Mouse (Mus musculus): ENCODE measurements around the gene Scp2. TPM values are rescaled to one million over a fixed set of nuclear protein-coding genes. Genes with fewer than 3 reads are reported as not detected.
"Not testable (repeated sequence)": the region's sequence is repeated elsewhere in the genome, so short reads cannot be mapped to it uniquely, and the experiment has no call there.

Scp2 gene
- total RNA-seq, 2 experiments from 2014 or later = 84.0 to 115 TPM

DNA sequence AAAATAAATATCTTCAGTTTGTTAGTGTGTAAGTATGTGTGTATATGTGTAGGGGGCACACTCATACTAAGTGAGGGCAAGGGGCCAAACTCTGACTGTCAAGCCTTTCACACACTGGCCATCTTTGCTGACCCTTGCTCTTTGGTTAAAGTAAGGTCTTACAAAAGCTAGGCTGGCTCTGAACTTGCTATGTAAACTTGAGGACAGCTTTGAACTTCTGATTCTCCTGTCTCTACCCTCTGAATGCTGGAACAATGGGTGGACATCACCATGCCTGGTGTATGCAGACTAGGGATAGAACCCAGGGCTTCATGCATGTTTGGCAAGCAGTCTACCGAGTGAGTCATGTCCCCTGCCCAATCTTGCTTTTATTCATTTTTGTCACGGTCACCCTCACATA lies 28.3 kb downstream of the Scp2 start:
- DNase-seq (ENCODE audit: low spot score in 2 of 2) = no peak
- intact Hi-C loops (cut with DNase I) = loop anchor here (10.0 kb wide), 1 partner anchor 188 kb away; the partner anchor contains the start of gene Zyg11b

DNA sequence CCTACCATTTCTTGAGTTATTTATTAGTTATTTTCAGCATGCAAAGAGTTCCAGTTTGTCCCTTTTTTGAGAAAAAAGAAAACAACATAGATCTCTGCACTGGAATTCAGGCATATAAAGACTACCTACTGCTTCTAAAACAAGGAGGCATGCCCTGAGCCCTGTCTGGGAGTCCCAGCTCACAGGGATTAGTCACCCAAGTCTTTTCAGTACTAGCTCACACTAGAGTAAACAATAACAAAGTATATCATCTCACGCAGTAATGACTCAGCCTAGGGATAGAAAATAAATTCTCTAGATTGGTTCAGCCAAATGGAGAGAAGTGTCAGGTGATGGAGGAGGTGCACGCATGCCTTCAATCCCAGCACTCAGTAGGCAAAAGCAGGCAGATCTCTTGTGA lies 34.1 kb downstream of the Scp2 start:
- DNase-seq (ENCODE audit: low spot score in 2 of 2) = no peak
- intact Hi-C loops (cut with DNase I) = loop anchor here (10.0 kb wide), 1 partner anchor 194 kb away; the partner anchor contains the start of gene Zyg11b

DNA sequence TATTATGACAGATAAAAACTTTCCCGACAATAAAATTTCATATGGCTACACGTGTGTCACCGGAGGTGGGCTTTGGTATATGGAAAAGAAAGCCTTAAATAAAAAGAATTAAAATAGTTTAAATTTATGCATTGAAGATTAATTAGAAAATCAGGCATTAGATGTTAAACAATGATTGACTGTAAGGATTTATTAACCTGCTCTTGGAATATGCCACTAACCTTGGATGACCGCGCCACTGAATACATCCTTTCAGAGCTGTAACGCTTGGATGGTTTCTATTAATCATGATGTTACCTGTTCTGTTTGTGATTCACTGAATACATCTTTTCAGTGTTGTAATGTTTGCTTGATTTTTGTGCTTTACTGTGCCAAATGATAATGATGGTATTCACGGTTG lies 35.1 kb downstream of the Scp2 start:
- no peak for DNase-seq (ENCODE audit: low spot score in 2 of 2)
- intact Hi-C loops (cut with DNase I) = loop anchor here (10.0 kb wide), 1 partner anchor 195 kb away; the partner anchor contains the start of gene Zyg11b

DNA sequence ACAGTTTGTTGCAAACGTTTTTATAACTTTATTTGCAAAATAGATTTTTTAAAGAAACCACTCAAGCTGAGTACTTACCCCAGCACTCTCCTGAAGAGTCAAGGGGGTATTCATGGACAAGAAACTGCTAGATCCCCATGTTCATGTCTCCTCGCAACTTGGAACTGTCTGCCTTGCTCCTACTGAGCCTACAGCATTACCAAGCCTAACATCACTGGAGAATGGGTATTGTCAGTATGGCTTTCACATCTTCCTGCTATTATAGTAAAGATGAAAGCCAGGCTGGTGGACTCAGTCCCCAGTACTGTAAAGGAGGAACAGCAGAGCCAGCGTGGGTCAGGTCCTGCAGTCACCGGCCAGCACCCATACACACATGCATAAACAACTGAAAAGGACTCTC lies 48.5 kb downstream of the Scp2 start, which contains the start of gene Podn:
TSS of gene Podn (minus strand) at position 101 of the 400 bp plus-strand sequence.
- no peak for DNase-seq (ENCODE audit: low spot score in 2 of 2)
- intact Hi-C loops (cut with DNase I) = no loop called here

DNA sequence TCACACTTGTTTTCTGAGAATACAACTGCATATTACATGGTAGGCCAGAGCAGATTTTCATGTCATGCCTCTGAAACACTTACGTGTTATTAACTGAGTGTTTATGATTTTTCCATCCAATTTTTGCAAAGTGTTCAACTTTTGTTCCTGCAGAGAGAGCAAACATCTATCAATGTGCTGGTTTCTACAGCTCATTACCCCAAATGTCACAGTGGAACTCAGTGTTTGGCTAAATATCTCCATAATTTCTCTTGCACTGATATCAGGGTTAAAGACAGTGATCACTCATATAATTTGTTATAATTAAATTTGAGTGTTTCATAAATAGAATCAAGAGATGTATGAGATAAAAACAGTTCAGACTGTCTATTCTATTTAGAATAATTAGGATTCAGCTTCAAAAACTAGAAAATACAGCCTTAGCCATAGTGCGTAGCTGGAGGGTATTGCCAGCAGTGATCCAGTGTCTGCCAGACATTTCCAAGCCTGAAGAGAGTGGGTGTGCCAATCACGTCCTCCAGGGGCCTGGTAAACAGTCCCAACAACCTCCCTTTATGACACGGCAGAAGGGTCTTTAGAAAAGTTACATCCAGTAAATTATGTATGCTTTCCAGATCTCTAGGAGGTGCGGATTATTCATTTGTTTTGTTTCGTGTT lies 51.9 kb downstream of the Scp2 start:
- intact Hi-C loops (cut with DNase I) = no loop called here
- no peak for DNase-seq (ENCODE audit: low spot score in 2 of 2)

DNA sequence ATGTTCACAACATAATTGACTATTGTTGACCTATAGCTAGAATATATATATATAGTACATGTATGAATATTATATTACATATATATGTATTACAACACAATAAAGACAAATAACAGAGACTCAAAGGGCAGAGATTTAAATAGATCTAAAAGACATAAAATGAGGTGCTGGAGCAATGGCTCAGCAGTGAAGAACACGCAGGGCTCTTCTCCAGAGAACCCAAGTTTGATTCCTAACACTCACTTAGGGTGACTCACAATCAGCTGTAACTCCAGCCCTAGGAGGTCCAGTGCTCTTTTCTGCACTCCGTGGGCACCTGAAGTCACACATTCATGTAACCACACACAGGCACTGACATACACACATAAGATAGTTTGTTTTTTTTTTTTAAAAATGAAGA lies 60.8 kb downstream of the Scp2 start:
- intact Hi-C loops (cut with DNase I) = no loop called here

DNA sequence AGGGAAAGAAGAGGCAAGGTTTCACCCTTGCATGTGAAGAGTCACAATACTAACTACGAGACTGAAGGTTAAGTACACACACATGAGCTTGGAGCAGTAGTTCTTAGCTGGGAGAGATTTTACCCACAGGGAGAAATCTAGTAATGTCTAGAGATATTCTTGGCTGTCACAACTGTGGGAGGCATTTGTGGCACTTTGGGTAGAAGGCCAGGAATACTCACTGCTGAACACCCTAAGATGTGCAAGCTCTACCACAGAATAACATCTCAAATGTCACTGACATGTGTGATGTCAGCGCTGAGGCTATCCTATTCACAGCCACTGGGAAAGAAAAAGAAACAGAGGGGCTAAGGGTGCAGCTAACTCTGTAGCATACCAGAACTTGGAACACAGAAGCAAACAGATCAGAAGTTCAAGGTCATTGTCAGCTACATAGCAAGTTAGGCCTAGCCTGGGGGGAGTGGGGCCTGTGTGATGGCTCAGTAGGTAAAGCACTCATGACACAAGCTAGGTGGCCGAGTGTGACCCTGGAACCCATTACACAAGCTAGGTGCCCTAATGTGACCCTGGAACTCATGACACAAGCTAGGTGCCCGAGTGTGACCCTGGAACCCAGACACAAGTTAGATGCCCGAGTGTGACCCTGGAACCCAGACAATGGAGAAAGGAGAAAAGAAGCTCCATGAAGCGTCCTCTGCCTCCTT lies 61.6 kb downstream of the Scp2 start:
- intact Hi-C loops (cut with DNase I) = no loop called here

More for the DNA sequence above, 60.8 kb downstream of the Scp2 start:
- DNase-seq (ENCODE audit: low spot score in 2 of 2) = no peak

GRCm38 (mm10) chr4:108082401-108082806 lies 62.4 kb downstream of the Scp2 start:
- intact Hi-C loops (cut with DNase I) = no loop called here

More for the DNA sequence above, 61.6 kb downstream of the Scp2 start:
- DNase-seq (ENCODE audit: low spot score in 2 of 2) = no peak

GRCm38 (mm10) chr4:108080876-108081275 lies 63.9 kb downstream of the Scp2 start:
- intact Hi-C loops (cut with DNase I) = no loop called here
- no peak for DNase-seq (ENCODE audit: low spot score in 2 of 2)

More at GRCm38 (mm10) chr4:108082401-108082806, 62.4 kb downstream of the Scp2 start:
- DNase-seq (ENCODE audit: low spot score in 2 of 2) = no peak

GRCm38 (mm10) chr4:108079762-108080161 lies 65.0 kb downstream of the Scp2 start:
- intact Hi-C loops (cut with DNase I) = no loop called here

DNA sequence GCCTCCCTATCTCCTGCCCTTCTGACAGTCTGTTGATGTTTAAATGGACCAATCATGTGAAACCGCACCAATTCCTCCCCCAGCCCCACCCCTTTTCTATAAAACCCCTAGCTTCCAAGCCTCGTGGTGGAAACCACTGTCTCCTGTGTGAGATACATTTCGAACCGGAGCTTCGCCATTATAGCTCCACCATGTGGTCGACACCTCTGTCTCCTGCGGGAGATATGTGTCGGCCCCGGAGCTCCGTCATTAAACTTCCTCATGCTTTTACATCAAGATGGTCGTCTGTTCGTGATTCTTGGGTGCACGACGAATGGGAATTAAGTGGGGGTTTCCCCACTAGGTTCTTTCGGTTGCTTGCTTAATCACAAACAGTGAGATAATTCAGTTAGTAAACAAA lies 65.6 kb downstream of the Scp2 start:
- DNase-seq (ENCODE audit: low spot score in 2 of 2); intact Hi-C loops (cut with DNase I): not testable (repeated sequence)

More at GRCm38 (mm10) chr4:108079762-108080161, 65.0 kb downstream of the Scp2 start:
- DNase-seq (ENCODE audit: low spot score in 2 of 2) = no peak

DNA sequence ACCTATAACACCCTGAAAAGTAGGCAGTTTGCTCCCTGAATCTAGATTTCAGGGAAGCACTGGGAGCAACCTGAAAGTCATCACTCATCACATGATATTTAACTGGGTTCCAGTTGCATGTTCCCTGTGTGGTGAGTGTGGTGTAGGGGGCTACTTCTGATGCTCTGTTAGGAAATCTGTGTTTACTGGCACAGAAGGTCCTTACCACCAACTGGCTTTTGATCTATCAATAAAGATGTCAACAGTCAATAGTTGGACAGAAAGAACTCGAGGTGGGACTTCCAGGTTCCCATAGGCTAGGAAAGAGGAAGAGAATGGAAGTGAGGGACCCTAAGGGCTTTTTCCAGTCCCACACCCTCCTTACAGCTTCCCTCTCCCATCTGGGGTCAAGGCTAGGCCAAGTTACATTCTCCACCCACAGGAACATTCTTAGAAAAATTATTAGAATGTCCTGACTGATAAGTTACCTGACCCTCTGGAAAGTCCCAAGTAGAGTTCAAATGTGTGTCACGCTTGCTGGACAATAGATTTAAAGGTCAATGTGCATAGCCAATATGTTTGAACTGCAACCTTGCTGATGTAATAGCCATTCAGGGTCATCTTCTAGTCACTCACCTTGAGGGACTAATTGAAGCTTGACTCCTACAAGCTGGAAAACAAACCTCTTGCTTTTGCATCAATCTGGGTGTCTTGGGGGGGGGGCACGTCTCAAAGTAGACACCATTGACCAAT lies 67.4 kb downstream of the Scp2 start:
- no peak for DNase-seq (ENCODE audit: low spot score in 2 of 2)
- intact Hi-C loops (cut with DNase I) = no loop called here

DNA sequence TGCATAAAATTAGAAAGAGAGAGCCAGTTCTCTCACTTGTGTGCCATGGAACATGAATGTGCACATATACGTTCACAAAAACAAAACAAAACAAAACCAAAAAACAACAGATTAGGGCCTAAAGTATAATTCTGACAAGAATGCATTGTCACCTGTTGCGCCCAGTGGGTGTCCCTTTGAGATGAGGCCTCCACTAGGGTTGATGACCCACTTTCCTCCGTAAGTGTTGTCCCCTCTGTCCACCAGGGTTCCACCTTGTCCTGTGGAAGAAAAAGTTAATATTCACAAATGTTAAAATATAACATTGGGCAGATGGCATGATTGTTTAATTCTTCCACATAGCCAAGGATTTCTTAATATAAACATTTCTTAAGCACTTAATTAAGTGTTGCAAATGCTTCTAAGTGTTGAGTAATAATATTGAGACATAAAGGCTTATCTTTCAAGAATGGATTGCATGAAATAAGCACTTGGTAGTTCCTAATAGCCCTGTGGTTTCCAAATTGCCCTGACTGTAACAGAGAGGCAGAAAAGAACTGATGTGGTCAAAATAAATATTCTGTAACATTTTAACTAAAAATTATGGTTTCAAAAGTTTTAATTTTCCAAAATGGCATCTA lies 70.5 kb downstream of the Scp2 start:
- intact Hi-C loops (cut with DNase I) = loop anchor here (5.0 kb wide), 1 partner anchor 137 kb away; no protein-coding TSS in a partner anchor
- no peak for DNase-seq (ENCODE audit: low spot score in 2 of 2)

DNA sequence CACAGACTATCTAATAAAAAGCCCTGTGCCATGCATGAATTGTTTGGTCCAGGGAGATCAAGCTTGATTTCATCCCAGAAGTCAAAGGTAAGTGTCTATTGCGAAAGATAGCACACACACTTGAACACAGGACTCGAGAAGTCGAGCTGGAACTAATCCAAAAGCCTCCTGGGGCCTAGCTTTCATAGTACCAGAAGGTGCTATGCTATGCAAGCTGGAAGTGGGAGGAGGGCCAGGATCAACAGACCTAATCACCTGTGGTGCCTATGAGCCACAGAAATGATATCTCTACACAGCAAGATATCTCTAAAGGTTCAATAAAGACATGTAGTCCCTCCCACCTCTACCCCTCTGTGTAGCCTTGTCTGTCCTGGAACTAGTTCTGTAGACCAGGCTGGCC lies 72.7 kb downstream of the Scp2 start:
- intact Hi-C loops (cut with DNase I) = loop anchor here (5.0 kb wide), 1 partner anchor 135 kb away; no protein-coding TSS in a partner anchor
- DNase-seq (ENCODE audit: low spot score in 2 of 2) = no peak

DNA sequence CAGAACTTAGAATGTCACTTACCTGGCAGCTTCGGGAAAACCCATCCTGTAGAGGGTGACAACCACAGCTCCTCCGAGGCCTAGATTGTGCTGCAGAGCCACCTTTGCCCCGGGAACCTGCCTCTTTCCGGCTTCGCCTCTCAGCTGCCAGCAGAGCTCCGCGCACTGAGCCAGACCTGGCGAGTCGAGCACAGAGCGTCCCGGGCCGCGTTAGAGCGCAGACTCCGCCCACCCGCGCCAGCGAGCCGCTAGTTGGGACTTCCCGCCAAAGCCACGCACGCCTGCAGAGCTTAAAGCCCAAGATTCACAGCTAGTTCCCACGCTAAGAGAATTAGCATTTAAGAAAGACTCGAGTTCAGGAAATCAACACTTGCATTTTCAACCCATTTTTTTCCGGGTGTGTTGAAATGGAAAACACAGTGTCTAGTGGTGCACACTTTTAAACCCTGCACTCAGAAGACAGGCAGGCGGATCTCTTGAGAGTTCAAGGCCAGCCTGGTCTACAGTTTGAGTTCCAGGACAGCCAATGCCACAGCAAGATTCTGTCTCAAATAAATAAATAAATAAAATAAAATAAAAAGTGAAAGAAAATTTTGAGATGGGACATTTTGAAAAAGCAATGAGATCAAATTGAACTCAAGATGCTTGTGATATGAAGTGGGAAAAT lies 73.4 kb downstream of the Scp2 start:
- intact Hi-C loops (cut with DNase I) = loop anchor here (5.0 kb wide), 1 partner anchor 134 kb away; no protein-coding TSS in a partner anchor
- DNase-seq (ENCODE audit: low spot score in 2 of 2) = peak; percentile 92 to 94

DNA sequence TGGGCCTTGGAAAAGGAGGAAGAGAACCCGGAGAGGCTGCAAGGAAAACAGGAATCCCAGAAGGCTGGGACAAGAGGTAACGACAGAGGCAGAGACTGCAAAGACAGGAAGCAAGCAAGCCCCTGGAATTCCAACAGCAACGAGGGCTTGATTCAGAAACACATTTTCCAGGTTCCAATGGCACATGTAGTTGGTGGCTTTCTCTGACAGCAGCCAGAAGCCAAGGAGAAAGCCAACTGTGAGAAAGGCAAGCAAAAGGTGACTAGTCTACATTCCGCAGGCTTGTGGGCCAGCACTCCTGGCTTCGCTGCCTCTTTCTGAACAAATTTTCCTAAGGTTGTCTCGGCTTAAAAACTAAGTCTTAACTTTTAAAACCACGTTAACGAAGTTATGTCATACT lies 74.1 kb downstream of the Scp2 start:
- intact Hi-C loops (cut with DNase I) = loop anchor here (5.0 kb wide), 1 partner anchor 133 kb away; no protein-coding TSS in a partner anchor
- DNase-seq (ENCODE audit: low spot score in 2 of 2) = no peak

DNA sequence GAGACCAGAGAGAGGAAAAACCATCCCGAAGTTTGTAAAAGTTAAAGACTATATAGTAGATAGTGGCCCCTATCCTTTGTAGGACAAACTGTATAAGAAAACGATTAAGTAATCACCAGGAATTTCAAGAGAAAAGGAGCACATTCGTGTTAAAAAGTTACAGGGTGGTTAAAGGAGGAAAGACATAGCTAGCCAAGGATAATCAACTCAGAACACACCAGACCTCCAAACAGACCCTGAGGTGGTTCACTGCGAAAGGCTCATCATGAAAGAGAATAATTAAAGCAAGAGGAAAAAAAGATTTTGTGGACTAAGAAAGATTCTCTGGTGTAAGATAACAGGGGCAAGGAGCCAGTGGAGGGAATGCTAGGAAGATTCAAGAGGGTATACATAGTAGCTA lies 74.5 kb downstream of the Scp2 start:
- intact Hi-C loops (cut with DNase I) = loop anchor here (5.0 kb wide), 1 partner anchor 133 kb away; no protein-coding TSS in a partner anchor
- DNase-seq (ENCODE audit: low spot score in 2 of 2) = no peak

- intact Hi-C loops (cut with DNase I) = no loop called here
- no peak for DNase-seq (ENCODE audit: low spot score in 2 of 2)
Measured at GRCm38 (mm10) chr4:108068081-108068480, 76.7 kb downstream of the Scp2 start.

- intact Hi-C loops (cut with DNase I) = no loop called here
- no peak for DNase-seq (ENCODE audit: low spot score in 2 of 2)
Measured at GRCm38 (mm10) chr4:108067261-108067660, 77.5 kb downstream of the Scp2 start.
